Mouse (Mus musculus) heart, adult 8-10 months (tissue): ENCODE measurements around the gene Zfp74. TPM values are rescaled to one million over a fixed set of nuclear protein-coding genes. Genes with fewer than 3 reads are reported as not detected.
"Not testable (repeated sequence)": the region's sequence is repeated elsewhere in the genome, so short reads cannot be mapped to it uniquely, and the experiment has no call there.

Source experiments
- DNase-seq: peaks from one replicate; pipeline ENCODE4 v3.0.0; 2022; ENCODE audit warnings: low spot score
- total RNA-seq, 4 experiments: library from RNA; stranded (reverse); gene quantifications; 2 replicates each; pipeline ENCODE4 v1.2.4; 2022

Zfp74 gene
- 1 to 10 TPM; 5.8 to 6.5 (median 6.0) TPM for total RNA-seq

- DNase-seq, result peak; percentile 85
Measured at GRCm38 (mm10) chr7:29953513-29954401, at the start of gene Zfp74. Gene Zfp74, minus strand, starts transcription at chr7:29954089.

GRCm38 (mm10) chr7:30000601-30001000, 46.7 kb upstream of the Zfp74 start:
- DNase-seq, result no peak

GRCm38 (mm10) chr7:29995134-29995533, 41.2 kb upstream of the Zfp74 start:
- DNase-seq, result no peak

GRCm38 (mm10) chr7:29993340-29993739, 39.5 kb upstream of the Zfp74 start:
- DNase-seq, result no peak

GRCm38 (mm10) chr7:29992698-29993097, 38.8 kb upstream of the Zfp74 start:
- no peak for DNase-seq

- no peak for DNase-seq
Measured at GRCm38 (mm10) chr7:29989031-29989430, 35.1 kb upstream of the Zfp74 start.

GRCm38 (mm10) chr7:29987551-29987950, 33.7 kb upstream of the Zfp74 start:
- DNase-seq, result no peak

- DNase-seq, result no peak
Measured at GRCm38 (mm10) chr7:29986101-29986500, 32.2 kb upstream of the Zfp74 start.

- DNase-seq, result peak; percentile 93
Measured at GRCm38 (mm10) chr7:29983690-29984380, 29.9 kb upstream of the Zfp74 start, which contains the start of gene Zfp568. Gene Zfp568, plus strand, starts transcription at chr7:29983955.

- no peak for DNase-seq
Measured at GRCm38 (mm10) chr7:29983340-29983689, 29.4 kb upstream of the Zfp74 start.

GRCm38 (mm10) chr7:29982931-29983330, 29.0 kb upstream of the Zfp74 start:
- DNase-seq, result no peak

- DNase-seq, result no peak
Measured at GRCm38 (mm10) chr7:29982341-29982740, 28.5 kb upstream of the Zfp74 start.

- DNase-seq, result no peak
Measured at GRCm38 (mm10) chr7:29981860-29982259, 28.0 kb upstream of the Zfp74 start.

- no peak for DNase-seq
Measured at GRCm38 (mm10) chr7:29981455-29981854, 27.6 kb upstream of the Zfp74 start.

GRCm38 (mm10) chr7:29980761-29981160, 26.9 kb upstream of the Zfp74 start:
- no peak for DNase-seq

GRCm38 (mm10) chr7:29970686-29971085, 16.8 kb upstream of the Zfp74 start:
- no peak for DNase-seq

GRCm38 (mm10) chr7:29965115-29965810, 11.4 kb upstream of the Zfp74 start:
- DNase-seq, result not testable (repeated sequence)

GRCm38 (mm10) chr7:29959004-29959403, 5.1 kb upstream of the Zfp74 start:
- DNase-seq, result no peak

GRCm38 (mm10) chr7:29958125-29958724, 4.3 kb upstream of the Zfp74 start:
- no peak for DNase-seq

GRCm38 (mm10) chr7:29956257-29956656, 2.4 kb upstream of the Zfp74 start:
- peak; percentile 18 for DNase-seq

GRCm38 (mm10) chr7:29954731-29955130, 842 bp upstream of the Zfp74 start:
- peak; percentile 46 for DNase-seq

GRCm38 (mm10) chr7:29953086-29953485, 803 bp downstream of the Zfp74 start:
- no peak for DNase-seq
